Mouse (Mus musculus): ENCODE measurements around the gene Med23. TPM values are rescaled to one million over a fixed set of nuclear protein-coding genes. Genes with fewer than 3 reads are reported as not detected.

Med23 gene
- polyA plus RNA-seq, 1 experiment: 17.8 TPM

GRCm38 (mm10) chr10:24953876-24954275 is 84.1 kb downstream of the Med23 start:
- no peak for TF ChIP-seq POLR2A (IDR thresholded peaks at IDR 0.05; ENCODE audit: borderline replicate concordance, low read depth, low read length)
- TF ChIP-seq CTCF (IDR thresholded peaks at IDR 0.05; ENCODE audit: low read depth, low read length): no peak
- H3K4me3 ChIP-seq (ENCODE audit: insufficient read depth, low read length): no peak overlapping the region
- H3K27ac ChIP-seq (ENCODE audit: insufficient read depth, low read depth, low read length): no peak overlapping the region
- peaks cover 20% of the 10 kb centered on the region for H3K4me1 ChIP-seq (ENCODE audit: control insufficient read depth, insufficient read depth, low read length)

GRCm38 (mm10) chr10:24958280-24959042 is 88.7 kb downstream of the Med23 start:
- H3K4me3 ChIP-seq (ENCODE audit: insufficient read depth, low read length): no peak overlapping the region
- no peak overlapping the region for H3K27ac ChIP-seq (ENCODE audit: insufficient read depth, low read depth, low read length)
- H3K4me1 ChIP-seq (ENCODE audit: control insufficient read depth, insufficient read depth, low read length): no peaks in the 10 kb centered on the region
- no peak for TF ChIP-seq CTCF (IDR thresholded peaks at IDR 0.05; ENCODE audit: low read depth, low read length)
- TF ChIP-seq POLR2A (IDR thresholded peaks at IDR 0.05; ENCODE audit: borderline replicate concordance, low read depth, low read length): no peak

DNA sequence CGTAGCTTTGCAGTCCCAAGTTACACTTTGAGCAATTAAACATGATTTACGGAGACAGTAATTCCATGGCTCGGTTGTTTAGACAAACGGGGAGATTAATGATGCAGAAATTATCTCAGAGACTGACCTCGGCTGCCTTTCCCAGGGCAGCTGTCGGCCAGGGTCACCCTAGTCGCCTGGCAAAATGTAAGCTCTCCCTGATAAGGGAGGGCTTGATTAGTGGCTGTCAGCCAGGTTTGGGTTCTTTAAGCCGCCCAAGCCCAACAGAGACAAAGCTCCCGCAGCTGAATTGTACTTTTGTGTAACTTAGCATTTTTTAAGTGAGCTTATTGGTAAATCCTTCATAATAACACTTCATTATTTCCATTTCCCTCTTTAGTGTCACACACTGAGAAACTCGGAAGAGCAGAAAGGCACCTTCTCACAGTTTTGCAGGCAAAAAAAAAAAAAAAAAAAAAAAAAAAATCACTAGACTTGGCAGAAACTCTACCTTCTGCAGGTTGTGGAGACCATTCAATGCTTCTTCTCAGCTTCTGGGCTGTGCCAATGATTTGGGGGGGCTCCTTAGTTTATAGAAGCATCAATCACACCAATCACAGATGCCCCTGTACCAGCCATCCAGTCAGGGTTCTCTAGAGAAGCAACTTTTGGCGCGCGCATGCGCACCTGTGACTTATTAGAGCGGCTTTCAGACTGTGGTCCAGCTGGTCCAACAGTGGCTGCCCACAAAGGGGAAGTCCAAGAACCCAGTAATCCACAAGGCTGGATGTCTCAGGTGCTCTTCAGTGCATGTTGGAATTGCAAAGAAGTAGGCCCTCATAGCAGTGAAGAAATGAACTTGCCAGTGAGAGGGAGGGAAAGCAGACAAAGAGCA is 89.5 kb downstream of the Med23 start:
- Histone ChIP-seq H3K4me3 (ENCODE audit: insufficient read depth, low read length) (no peak overlapping the region), H3K27ac (ENCODE audit: insufficient read depth, low read depth, low read length) (no peak overlapping the region), H3K4me1 (ENCODE audit: control insufficient read depth, insufficient read depth, low read length) (no peaks in the 10 kb centered on the region)
- no peak for TF ChIP-seq CTCF (IDR thresholded peaks at IDR 0.05; ENCODE audit: low read depth, low read length)

- TF ChIP-seq POLR2A (IDR thresholded peaks at IDR 0.05; ENCODE audit: borderline replicate concordance, low read depth, low read length) (no peak), CTCF (IDR thresholded peaks at IDR 0.05; ENCODE audit: low read depth, low read length) (no peak)
- no peak overlapping the region for H3K4me3 ChIP-seq (ENCODE audit: insufficient read depth, low read length)
- H3K27ac ChIP-seq (ENCODE audit: insufficient read depth, low read depth, low read length): no peak overlapping the region
- no peaks in the 10 kb centered on the region for H3K4me1 ChIP-seq (ENCODE audit: control insufficient read depth, insufficient read depth, low read length)
Observed at GRCm38 (mm10) chr10:24961112-24961511, 91.3 kb downstream of the Med23 start.

GRCm38 (mm10) chr10:24961889-24962288 is 92.1 kb downstream of the Med23 start:
- H3K27ac ChIP-seq (ENCODE audit: insufficient read depth, low read depth, low read length): no peak overlapping the region
- TF ChIP-seq POLR2A (IDR thresholded peaks at IDR 0.05; ENCODE audit: borderline replicate concordance, low read depth, low read length) (no peak), CTCF (IDR thresholded peaks at IDR 0.05; ENCODE audit: low read depth, low read length) (no peak)
- H3K4me1 ChIP-seq (ENCODE audit: control insufficient read depth, insufficient read depth, low read length): no peaks in the 10 kb centered on the region
- no peak overlapping the region for H3K4me3 ChIP-seq (ENCODE audit: insufficient read depth, low read length)

Other genes with a start within 250 kb of the Med23 start
- 4.7 and 5.1 TPM in 2 replicates for gene Enpp1, start 157.8 kb upstream of the Med23 start, polyA plus RNA-seq (2012; ENCODE audit: insufficient read depth, insufficient read length, missing spikeins)
- not detected in 2 replicates for gene Enpp3, start 27.2 kb upstream of the Med23 start, polyA plus RNA-seq (2012; ENCODE audit: insufficient read depth, insufficient read length, missing spikeins)
- not detected in 2 replicates for gene Arg1, start 57.5 kb downstream of the Med23 start, polyA plus RNA-seq (2012; ENCODE audit: insufficient read depth, insufficient read length, missing spikeins)